Comparison of ENCODE assay signal across 9 mouse cellular contexts in genomic region chr13:32493309-32493708, GRCm38 (mm10).
DNase-seq lines count a peak whose midpoint lies in the region; ATAC-seq lines count a peak whose summit lies in the region.
"Had no signal": no experiment of that assay in that cellular context is flagged by ENCODE, and none has a peak within 500 bp of the region (broad histone marks: within the 10 kb centered on the region; RNA-seq: fewer than 3 reads in every experiment).

No protein-coding gene starts in this region.

- DNase-seq in hindbrain, embryonic 11.5 days (ENCODE audit: low spot score): peak; percentile 76
- peak; percentile 55 to 63 for DNase-seq in adrenal gland, adult 18-20 months (ENCODE audit: low spot score in 2 of 2)
- DNase-seq in embryo, embryonic 11.5 days (ENCODE audit: low read depth, low spot score): peak; percentile 56
- DNase-seq in hindbrain, embryonic 14.5 days (ENCODE audit: low spot score): peak; percentile 74
- DNase-seq in layer of hippocampus, postnatal 25 days (ENCODE audit: extremely low spot score in 1 of 2, low spot score in 1 of 2): peak; percentile 28 to 73
- DNase-seq in c-Kit-positive CD71-positive TER-119-positive erythroid progenitor cells, embryonic 14.5 days (ENCODE audit: low spot score): no peak

- H3K4me2 ChIP-seq in hindbrain, embryonic 11.5 days (replicated peaks; ENCODE audit: low read depth, low read length): no peak overlapping the region
- no peak overlapping the region for H3K4me2 ChIP-seq in hindbrain, embryonic 13.5 days
- H3K4me2 ChIP-seq in hindbrain, embryonic 14.5 days (replicated peaks): no peak overlapping the region

- no peak overlapping the region for H3K9ac ChIP-seq in hindbrain, embryonic 11.5 days (ENCODE audit: low read depth, low read length)
- no peak overlapping the region for H3K9ac ChIP-seq in hindbrain, embryonic 13.5 days
- H3K9ac ChIP-seq in hindbrain, embryonic 14.5 days: no peak overlapping the region

- 24% methylated on average over 7 of the region's 7 CpGs for WGBS in hindbrain, embryonic 11.5 days
- WGBS in hindbrain, embryonic 13.5 days: 27% methylated on average over 7 of the region's 7 CpGs
- 35% methylated on average over 7 of the region's 7 CpGs for WGBS in hindbrain, embryonic 14.5 days

- no peaks in the 10 kb centered on the region for H3K36me3 ChIP-seq in hindbrain, embryonic 11.5 days (ENCODE audit: control insufficient read depth, insufficient read depth, low read length)
- no peaks in the 10 kb centered on the region for H3K36me3 ChIP-seq in hindbrain, embryonic 13.5 days
- H3K36me3 ChIP-seq in hindbrain, embryonic 14.5 days (replicated peaks; ENCODE audit: control insufficient read depth, insufficient read depth): no peaks in the 10 kb centered on the region

- no peak for ATAC-seq in hindbrain, embryonic 11.5 days (ENCODE audit: low FRiP score)
- no peak for ATAC-seq in hindbrain, embryonic 13.5 days (ENCODE audit: low FRiP score)
- no peak for ATAC-seq in hindbrain, embryonic 14.5 days (ENCODE audit: low FRiP score)
- 0 out of 2 replicates have a peak, but pooled peaks have one; percentile 52 for ATAC-seq in megakaryocyte-erythroid progenitor cell, adult 5-6 weeks (replicated peaks; ENCODE audit: low FRiP score, low TSS enrichment, poor library complexity, severe bottlenecking)

- H3K4me1 ChIP-seq in hindbrain, embryonic 11.5 days (replicated peaks; ENCODE audit: control insufficient read depth, insufficient read depth, low read length): no peaks in the 10 kb centered on the region
- H3K4me1 ChIP-seq in hindbrain, embryonic 13.5 days (replicated peaks): no peaks in the 10 kb centered on the region
- no peaks in the 10 kb centered on the region for H3K4me1 ChIP-seq in hindbrain, embryonic 14.5 days (replicated peaks; ENCODE audit: control insufficient read depth, insufficient read depth, low read length)
- H3K4me1 ChIP-seq: megakaryocyte, embryonic 14.5 days had no signal

- no peaks in the 10 kb centered on the region for H3K27me3 ChIP-seq in hindbrain, embryonic 11.5 days (ENCODE audit: control insufficient read depth, insufficient read depth, low read length)
- no peaks in the 10 kb centered on the region for H3K27me3 ChIP-seq in hindbrain, embryonic 13.5 days
- H3K27me3 ChIP-seq in hindbrain, embryonic 14.5 days (ENCODE audit: control insufficient read depth, insufficient read depth, low read length): no peaks in the 10 kb centered on the region

- no peaks in the 10 kb centered on the region for H3K9me3 ChIP-seq in hindbrain, embryonic 11.5 days (ENCODE audit: control insufficient read depth, low read length)
- no peaks in the 10 kb centered on the region for H3K9me3 ChIP-seq in hindbrain, embryonic 13.5 days
- H3K9me3 ChIP-seq in hindbrain, embryonic 14.5 days (ENCODE audit: control insufficient read depth, low read length): no peaks in the 10 kb centered on the region
- H3K9me3 ChIP-seq: megakaryocyte, embryonic 14.5 days had no signal

- no peak overlapping the region for H3K4me3 ChIP-seq in hindbrain, embryonic 11.5 days (ENCODE audit: low read depth, low read length)
- no peak overlapping the region for H3K4me3 ChIP-seq in hindbrain, embryonic 13.5 days
- no peak overlapping the region for H3K4me3 ChIP-seq in hindbrain, embryonic 14.5 days (replicated peaks; ENCODE audit: low read length)
- H3K4me3 ChIP-seq: megakaryocyte, embryonic 14.5 days had no signal

- no peak overlapping the region for H3K27ac ChIP-seq in hindbrain, embryonic 11.5 days (ENCODE audit: low read depth, low read length)
- no peak overlapping the region for H3K27ac ChIP-seq in hindbrain, embryonic 13.5 days
- no peak overlapping the region for H3K27ac ChIP-seq in hindbrain, embryonic 14.5 days
